Mouse (Mus musculus): Measurements from ENCODE around the gene Haus4. TPM values are rescaled to one million over a fixed set of nuclear protein-coding genes. Genes with fewer than 3 reads are reported as not detected.

The Haus4 gene
- total RNA-seq (2021), result 1 to 10 TPM; 1.6 to 4.7 TPM

DNA sequence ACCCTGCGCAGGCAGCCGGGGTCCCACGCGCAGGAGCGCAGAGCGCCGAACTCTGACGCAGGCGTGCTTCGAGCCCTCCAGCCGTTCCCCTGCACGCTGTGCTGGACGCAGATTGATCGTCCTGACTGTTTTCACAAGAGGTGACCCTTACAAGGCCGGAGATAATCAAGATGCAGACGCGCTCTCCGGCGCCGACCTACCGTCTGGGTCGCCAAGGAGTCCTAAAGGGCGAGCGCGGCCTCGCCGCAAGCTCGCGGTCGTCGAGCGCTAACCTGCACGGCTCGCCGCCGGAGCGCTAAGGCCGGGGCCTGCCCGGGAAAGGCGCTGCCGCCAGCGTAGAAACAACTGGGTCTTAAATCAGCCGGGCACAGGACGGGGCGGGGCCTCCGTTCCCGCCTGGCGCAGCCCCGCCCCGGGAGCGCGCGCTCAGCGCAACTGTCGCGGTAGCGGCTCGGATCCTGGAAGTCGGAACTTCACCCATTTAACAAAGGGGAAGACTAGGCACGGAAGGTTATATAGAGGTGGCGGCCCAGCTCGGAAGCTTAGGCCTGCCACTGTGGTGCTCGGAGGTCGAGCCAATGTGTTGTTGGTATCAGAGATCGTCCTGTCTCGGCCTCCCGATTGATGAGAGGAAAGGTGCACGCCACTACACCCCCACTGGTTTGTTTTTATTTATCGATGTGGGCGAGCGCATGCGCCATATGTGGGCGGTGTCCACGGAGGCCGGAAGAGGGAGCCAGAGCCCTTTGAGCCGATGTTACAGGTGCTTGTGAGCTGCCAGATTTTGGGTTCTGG lies at the start of gene Haus4:
Haus4 (minus strand) TSS at position 642 of the 795 bp plus-strand sequence.
- DNase-seq (ENCODE audit: low spot score in 2 of 2), result peak; percentile 60 to 70
- intact Hi-C loops (cut with DNase I), result no loop called here

DNA sequence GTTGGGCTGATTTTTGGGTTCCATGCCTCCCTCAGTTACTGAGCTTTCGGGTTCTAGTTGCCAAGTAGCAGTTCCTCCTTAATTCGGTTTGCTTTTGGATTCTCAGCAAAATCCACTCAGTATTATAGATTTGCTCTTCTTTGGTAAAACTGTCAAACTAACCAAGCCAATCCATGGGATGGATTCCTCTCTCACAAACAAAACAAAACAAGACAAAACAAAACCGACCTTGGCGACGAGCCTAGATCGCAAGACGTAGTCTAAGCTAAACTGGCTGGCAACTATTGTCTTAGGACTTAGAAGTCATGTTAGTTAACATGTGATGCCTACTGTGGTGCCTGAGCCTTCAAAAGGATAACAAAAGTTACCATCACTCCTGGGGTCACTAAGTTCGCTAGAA lies 49.3 kb upstream of the Haus4 start:
- intact Hi-C loops (cut with DNase I), result no loop called here
- DNase-seq (ENCODE audit: low spot score in 2 of 2), result no peak

GRCm38 (mm10) chr14:54603038-54603654 lies 48.7 kb upstream of the Haus4 start:
- peak; percentile 94 to 95 for DNase-seq (ENCODE audit: low spot score in 2 of 2)
- intact Hi-C loops (cut with DNase I), result no loop called here

DNA sequence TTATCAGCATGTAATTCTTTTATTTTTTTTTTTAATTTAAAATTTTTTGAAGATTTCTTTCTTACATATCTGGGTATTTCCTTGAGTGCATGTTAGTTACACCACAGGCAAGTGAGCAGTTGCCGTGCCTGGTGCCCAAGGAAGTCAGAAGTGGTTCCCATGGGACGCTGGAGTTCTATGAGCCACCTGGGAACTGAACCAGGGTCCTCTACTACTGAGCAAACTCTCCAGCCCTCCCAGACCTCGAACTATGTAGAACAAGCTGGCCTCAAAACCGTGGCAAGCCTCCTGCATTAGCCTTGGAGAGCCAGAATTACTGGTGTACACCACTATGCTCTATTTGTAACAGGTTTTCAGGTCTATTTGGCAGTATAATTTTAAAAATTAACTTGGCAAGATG lies 48.2 kb upstream of the Haus4 start:
- no peak for DNase-seq (ENCODE audit: low spot score in 2 of 2)
- intact Hi-C loops (cut with DNase I), result no loop called here

DNA sequence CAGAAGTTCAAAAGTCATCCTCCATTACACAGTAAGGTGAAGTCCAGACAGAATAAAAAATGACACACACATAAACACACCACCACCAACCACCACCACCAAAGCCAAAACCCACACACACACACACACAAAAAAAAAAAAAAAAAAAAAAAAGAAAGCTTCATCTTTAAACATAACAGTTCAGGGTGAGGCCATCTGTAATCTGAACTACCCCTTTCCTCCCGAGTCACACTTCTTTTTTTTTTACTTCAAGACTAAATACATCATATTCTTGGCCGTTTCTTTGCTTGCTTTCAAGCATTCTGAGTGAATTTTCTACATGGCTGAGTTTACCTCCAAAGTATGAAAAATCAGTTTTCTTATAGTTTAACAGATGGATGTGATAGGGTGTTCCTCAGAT lies 47.2 kb upstream of the Haus4 start:
- intact Hi-C loops (cut with DNase I), result no loop called here
- no peak for DNase-seq (ENCODE audit: low spot score in 2 of 2)

- DNase-seq (ENCODE audit: low spot score in 2 of 2), result no peak
- intact Hi-C loops (cut with DNase I), result no loop called here
Observed at GRCm38 (mm10) chr14:54597084-54597483, 42.7 kb upstream of the Haus4 start.

- DNase-seq (ENCODE audit: low spot score in 2 of 2), result peak; percentile 56 to 73
Observed at GRCm38 (mm10) chr14:54594631-54595414, 40.4 kb upstream of the Haus4 start.

DNA sequence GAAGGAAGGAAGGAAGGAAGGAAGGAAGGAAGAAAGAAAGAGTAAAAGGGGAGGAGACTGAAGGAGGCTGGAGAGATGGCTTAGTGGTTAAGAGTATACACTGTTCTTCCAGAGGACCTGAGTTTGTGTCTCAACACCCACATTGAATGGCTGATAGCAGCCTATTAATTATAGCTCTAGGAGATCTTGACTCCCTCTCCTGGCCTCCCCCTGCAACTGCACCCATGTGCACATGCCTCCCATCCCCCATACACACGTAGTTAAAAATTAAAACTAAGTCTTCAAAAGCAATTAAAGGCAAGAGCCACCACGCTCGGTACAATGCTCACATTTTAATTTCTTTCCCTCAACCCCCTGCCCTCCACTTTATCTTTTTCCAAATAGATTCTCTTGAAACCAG lies 39.6 kb upstream of the Haus4 start:
- intact Hi-C loops (cut with DNase I), result no loop called here
- DNase-seq (ENCODE audit: low spot score in 2 of 2), result no peak

More at GRCm38 (mm10) chr14:54594631-54595414, 40.4 kb upstream of the Haus4 start:
- intact Hi-C loops (cut with DNase I), result no loop called here

DNA sequence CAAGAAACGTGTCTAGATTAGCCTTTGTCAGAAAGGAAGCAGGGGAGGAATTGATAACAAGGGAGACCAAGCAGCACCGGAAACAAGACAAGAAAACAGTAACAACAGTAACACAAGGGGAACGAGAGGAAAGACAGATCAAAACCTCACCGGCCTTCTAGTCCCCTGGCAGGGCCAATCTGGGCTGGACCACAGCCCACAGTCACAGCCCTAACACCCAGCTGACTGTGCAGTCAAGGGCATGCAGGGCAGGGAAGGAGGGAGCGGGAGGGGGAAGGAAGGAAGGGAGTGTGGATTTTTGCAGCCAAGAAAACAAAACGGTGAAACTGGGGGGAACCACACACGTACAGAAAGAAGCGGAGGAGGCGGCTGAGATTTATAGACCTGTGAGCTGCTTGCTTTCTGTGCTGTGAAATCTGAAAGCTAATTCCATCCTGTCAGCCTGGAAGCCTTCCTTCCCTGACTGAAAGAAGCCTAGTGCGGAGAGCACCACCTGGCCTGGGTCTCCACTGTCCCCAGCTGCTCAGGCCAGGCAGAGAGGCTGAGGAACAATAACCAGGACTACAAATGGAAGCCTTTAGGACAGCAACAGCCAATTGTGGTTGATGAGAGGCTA lies 38.0 kb upstream of the Haus4 start:
- peak; percentile 57 to 64 for DNase-seq (ENCODE audit: low spot score in 2 of 2)
- intact Hi-C loops (cut with DNase I), result no loop called here

DNA sequence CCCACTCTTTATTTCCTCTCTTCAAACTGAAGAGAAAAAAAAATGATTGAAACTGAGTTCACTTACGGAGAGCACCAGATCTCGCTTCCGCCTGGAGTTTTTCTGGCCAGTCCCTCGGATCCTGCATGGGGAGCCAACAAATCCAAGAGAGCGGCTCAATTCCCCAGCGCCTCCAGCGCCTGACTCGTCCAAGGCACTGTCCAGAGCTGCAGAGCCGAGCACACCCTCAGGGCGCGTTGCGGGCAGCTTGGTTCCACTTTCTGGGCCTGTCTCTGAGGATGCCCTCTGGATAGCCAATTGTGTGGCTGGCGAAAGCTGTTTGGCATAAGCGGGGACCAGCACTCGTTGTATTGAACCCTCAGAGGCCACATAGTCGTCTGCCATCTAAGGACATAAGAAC lies 36.6 kb upstream of the Haus4 start:
- intact Hi-C loops (cut with DNase I), result no loop called here
- no peak for DNase-seq (ENCODE audit: low spot score in 2 of 2)

GRCm38 (mm10) chr14:54583681-54584338 lies 29.4 kb upstream of the Haus4 start:
- intact Hi-C loops (cut with DNase I), result no loop called here
- peak; percentile 51 to 54 for DNase-seq (ENCODE audit: low spot score in 2 of 2)

DNA sequence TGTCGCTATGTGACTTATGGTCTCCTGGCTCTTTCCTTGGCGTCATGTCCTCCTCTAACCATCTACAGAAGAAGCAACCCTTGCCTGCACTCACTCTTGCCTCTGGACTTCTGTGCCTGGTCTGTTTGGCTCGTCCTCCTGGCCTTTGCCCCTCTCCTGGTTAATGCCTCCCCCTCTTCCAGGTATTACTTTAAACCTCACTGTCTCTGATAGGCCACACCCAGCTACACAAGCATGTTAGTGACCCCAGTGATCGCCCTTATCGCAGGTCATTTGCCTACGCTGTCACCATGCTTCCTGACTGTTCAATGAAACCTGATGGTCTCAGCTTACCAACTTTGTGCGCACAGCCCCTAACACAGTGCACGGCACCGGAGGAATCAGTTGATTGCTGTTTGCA lies 28.1 kb upstream of the Haus4 start:
- DNase-seq (ENCODE audit: low spot score in 2 of 2), result no peak
- intact Hi-C loops (cut with DNase I), result no loop called here

GRCm38 (mm10) chr14:54579638-54580037 lies 25.2 kb upstream of the Haus4 start:
- intact Hi-C loops (cut with DNase I), result loop anchor here (5.0 kb wide), 1 partner anchor 352 kb away; no protein-coding TSS in a partner anchor
- DNase-seq (ENCODE audit: low spot score in 2 of 2), result no peak

GRCm38 (mm10) chr14:54578063-54578462 lies 23.6 kb upstream of the Haus4 start:
- DNase-seq (ENCODE audit: low spot score in 2 of 2), result no peak
- intact Hi-C loops (cut with DNase I), result loop anchor here (5.0 kb wide), 1 partner anchor 351 kb away; no protein-coding TSS in a partner anchor

- intact Hi-C loops (cut with DNase I), result loop anchor here (5.0 kb wide), 1 partner anchor 350 kb away; no protein-coding TSS in a partner anchor
- DNase-seq (ENCODE audit: low spot score in 2 of 2), result peak; percentile 72 to 78
Observed at GRCm38 (mm10) chr14:54577089-54577982, 22.9 kb upstream of the Haus4 start, which contains the start of gene Ajuba. TSS of gene Ajuba (minus strand) at chr14:54577558.

DNA sequence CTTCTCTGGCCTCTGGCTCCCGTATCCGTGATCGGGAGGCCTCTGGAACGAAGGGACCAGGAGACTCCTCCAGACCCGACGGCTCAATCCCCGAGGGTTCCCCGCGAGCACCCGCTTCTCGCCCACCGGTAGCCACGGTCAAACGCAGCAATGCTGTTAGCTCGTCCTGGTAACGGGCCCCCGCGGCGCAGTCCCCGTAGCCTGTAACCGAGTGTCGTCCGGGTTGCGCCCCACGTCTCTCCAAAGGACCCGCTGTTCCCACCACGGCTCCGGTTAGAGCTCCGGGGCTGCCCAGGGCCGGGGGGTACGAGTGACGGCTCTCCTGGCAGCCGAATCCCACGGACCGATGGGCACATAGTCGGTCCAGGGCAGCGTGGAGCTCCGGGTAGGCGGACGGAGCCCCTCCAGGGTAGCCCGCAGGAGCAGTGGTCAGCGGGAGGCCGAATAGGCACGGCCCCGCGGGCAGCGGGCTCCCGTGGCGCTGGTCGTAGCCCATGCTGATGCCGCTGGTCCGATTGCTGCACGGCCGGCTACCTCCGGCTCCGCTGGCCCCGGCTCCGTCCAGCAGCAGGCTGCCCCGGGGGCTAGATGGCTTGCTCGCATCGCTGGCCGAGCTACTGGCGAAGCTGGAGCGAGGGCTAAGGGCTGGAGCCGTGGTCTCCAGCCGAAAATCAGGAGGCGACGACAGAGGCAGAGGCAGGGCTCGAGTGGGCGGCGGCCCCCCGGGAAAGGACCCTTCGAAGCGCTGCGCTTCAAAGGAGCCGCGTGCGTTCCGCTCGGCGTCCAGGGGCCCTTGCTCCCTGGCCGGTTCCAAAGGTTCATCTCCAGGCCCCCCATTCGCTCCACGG lies 22.0 kb upstream of the Haus4 start:
- intact Hi-C loops (cut with DNase I), result loop anchor here (5.0 kb wide), 1 partner anchor 349 kb away; no protein-coding TSS in a partner anchor
- DNase-seq (ENCODE audit: low spot score in 2 of 2), result no peak

DNA sequence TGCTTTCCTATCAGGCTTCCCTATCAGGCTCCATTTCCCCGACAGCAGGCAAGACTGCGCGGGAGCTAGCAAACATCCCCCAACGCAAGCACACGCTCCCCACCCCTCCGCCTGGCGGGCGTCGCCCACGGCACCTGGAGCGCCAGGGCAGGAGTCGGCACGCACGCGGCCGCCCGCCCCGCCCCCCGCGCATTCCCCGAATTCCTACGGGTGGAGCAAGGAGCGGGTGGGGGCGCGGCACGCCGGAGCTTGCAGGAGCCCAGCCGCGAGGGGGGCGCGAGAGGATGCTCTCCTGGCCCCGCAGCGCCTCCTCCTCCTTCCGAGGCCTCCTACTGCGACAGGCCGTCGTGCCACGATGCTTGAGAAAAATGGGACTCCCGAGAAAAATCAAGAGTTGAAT lies 21.2 kb upstream of the Haus4 start:
- intact Hi-C loops (cut with DNase I), result loop anchor here (5.0 kb wide), 1 partner anchor 348 kb away; no protein-coding TSS in a partner anchor

More for the DNA sequence above, 21.2 kb upstream of the Haus4 start:
- DNase-seq (ENCODE audit: low spot score in 2 of 2), result no peak
